Mouse (Mus musculus): ENCODE results near the gene Cyp2s1. TPM values are rescaled to one million over a fixed set of nuclear protein-coding genes. Genes with fewer than 3 reads are reported as not detected.
A peak's percentile ranks its signal among the peaks of the same experiment; 100 is the strongest.
"Not testable (repeated sequence)": the region's sequence is repeated elsewhere in the genome, so short reads cannot be mapped to it uniquely, and the experiment has no call there.

Gene Cyp2s1
- total RNA-seq, 1 experiment from 2014 or later = 2.9 TPM

GRCm38 (mm10) chr7:25811716-25812115, 5.0 kb downstream of the Cyp2s1 start:
- DNase-seq = no peak

GRCm38 (mm10) chr7:25805631-25806343, 10.9 kb downstream of the Cyp2s1 start:
- DNase-seq = peak; percentile 56

GRCm38 (mm10) chr7:25804792-25805191, 11.9 kb downstream of the Cyp2s1 start:
- DNase-seq = no peak

- DNase-seq = no peak
Observed at GRCm38 (mm10) chr7:25803460-25803859, 13.3 kb downstream of the Cyp2s1 start.

DNA sequence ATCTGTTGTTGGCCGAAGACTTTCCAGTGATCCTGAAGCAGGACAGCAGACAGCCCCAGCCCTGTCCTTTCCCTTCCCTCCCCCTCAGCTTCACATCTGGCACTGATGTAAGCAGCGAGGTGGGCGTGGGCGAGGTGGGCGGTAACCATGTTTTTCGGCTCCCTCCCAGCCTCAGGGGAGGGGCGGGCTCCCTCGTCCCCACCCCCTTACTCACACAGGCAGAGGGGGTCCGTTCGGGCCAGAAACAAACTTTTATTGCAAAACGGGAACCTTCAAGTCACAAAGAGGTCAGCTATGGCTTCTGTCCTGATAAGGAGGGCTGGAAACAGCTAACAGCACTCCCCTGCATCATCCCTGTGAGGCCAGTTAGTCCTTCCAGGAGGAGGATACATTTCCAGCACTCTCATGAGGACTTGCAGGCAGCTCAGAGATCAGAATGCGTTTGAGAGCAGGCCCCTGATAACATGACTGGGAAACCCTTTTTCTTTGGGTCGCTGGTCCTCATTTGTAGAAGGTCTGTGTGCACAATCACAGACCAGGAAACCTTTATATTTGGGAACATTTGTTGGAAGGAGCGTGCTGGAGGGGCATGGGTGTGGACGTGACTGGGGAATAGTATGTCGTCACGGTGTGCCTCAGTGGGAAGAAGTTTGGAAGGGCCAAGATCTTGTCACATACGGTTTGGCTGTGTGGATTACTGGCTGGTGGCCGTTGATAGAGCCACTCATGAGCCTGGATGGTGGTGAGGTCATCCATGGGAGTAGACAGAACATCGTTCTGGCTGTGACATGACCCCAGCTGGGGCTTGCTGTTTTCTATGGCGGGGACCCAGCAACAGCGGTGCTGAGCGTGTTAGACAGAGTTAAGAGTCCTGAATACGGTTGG, 14.2 kb downstream of the Cyp2s1 start:
- DNase-seq = peak; percentile 35

DNA sequence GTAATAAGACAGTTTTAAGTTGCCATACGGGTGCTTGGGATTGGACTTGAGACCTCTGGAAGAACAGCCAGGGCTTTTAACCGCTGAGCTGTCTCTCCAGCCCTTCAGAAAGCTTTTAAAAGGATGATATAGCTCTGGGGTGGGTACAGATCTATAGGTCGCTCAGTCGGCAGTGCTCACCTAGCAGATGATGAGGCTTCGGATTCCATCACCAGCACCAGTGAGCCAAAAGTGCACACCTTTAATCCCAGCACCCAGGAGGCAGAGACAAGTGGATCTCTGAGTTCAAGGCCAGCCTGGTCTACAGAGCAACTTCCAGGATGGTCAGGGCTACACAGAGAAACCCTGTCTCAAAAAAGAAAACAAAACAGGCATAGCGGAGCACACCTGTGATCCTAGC, 15.7 kb downstream of the Cyp2s1 start:
- DNase-seq = no peak

DNA sequence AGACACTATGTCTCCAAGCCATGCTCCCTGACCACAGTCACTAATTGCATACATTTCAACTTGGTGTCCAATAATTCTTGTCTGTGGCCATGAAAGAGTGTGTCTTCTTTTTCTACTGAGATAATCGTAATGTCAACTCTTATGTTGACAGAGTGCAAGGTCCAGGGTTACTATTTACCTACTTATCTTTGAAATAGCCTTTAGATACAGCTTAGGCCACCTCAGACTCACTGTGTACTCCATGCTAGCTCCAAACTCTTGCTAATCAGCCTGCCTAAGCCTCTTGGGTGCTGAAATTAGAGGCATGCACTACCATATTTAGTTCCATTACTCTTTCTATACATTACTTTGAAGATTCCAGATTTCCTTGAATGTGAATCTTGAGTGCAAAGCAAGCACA, 17.3 kb downstream of the Cyp2s1 start:
- DNase-seq = no peak

GRCm38 (mm10) chr7:25798540-25798939, 18.2 kb downstream of the Cyp2s1 start:
- DNase-seq = no peak

DNA sequence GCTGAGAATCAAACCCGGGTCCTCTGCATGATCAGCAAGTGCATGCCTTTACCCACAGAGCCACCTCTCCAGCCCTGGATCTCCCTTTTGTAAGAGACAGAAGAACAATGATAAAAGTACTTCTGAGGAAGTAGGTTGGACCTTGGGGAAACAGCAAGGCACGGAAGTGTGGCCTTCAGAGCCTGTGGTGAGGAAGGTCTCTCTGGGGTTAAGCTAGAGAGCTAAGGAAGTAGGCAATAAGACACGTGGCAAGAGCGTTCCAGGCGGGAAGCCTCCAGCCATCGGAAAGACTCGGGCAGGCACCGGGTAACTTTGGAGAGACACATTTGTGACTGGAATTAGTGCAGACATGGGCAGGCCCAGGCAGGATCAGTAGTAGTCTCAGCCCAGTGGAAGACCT, 21.9 kb downstream of the Cyp2s1 start:
- no peak for DNase-seq

DNA sequence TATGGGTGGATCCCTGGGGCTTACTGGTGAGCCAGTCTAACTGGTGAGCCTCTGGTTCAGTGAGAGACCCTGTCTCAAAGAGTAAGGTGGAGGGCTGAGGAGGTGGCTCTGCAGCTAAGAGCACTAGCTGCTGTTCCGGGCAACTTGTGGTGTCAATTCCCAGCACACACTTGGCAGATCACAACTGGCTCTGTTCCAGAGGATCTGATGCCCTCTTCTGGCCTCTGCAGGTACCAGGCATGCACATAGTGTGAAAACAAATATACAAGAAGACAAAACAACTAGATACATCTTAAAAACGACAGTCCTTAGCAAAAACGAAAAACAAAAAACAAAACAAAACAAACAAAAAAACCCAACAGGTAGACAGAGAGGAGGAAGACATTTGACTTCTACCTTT, 23.0 kb downstream of the Cyp2s1 start:
- DNase-seq = peak; percentile 34

DNA sequence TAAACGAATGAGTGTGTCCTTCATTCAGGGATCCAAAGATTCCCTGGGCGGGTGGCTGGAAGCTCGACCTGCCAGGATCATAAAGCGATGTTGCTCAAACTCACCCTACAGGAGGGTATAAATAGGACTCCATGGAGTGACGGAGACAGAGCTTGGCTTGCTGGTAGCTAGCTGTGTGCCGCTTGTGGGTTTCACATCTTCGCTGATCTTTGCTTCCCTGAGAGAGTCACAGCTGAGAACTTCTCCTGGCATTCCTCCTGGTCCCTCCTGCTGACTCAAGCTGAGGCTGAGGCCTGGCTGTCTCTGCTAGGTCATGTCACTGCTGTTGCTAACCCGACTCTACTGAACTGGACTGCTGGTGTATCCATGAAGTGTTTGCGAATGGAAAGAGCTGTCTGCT, 23.7 kb downstream of the Cyp2s1 start:
- not testable (repeated sequence) for DNase-seq

- no peak for DNase-seq
Observed at GRCm38 (mm10) chr7:25790615-25791014, 26.1 kb downstream of the Cyp2s1 start.

DNA sequence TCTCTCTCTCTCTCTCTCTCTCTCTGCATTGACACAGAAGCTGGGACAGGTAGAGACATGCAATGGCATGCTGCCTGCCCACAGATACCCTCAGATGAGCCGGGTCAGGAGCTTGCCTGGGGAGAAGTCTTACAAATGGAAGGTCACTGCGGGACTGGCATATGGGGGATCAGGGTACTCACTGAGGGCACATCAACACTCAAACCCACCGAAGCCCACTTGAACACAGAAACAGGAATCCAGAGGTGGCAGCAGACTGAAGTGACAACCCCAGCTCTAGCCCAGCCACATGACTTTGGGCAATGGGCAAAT, 27.6 kb downstream of the Cyp2s1 start:
- DNase-seq = no peak

GRCm38 (mm10) chr7:25788220-25789128, 28.2 kb downstream of the Cyp2s1 start, which contains the start of gene Axl:
Axl (minus strand) TSS chr7:25788705.
- DNase-seq = peak; percentile 47

- peak; percentile 13 for DNase-seq
Observed at GRCm38 (mm10) chr7:25787456-25788219, 29.1 kb downstream of the Cyp2s1 start.

DNA sequence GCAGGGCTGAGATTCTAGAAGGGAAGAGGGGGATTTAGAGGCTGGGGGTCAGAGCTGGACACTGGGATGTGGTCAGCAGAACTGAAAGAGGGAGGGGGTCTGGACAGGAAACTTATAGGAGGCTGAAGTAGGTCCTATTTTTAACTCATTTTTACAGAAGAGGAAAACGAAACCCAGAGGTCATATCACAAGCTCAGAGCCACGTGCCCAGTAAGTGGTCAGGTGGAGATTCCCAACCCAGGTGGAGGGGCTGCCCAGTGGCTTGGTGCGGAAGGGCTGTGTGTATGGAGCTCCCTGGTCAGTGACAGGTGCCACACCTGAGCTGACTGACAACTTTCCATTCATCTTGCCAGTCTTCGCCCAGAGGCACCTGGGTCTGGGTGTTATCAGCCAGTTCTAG, 29.7 kb downstream of the Cyp2s1 start:
- no peak for DNase-seq

- no peak for DNase-seq
Observed at GRCm38 (mm10) chr7:25785752-25786151, 31.0 kb downstream of the Cyp2s1 start.

DNA sequence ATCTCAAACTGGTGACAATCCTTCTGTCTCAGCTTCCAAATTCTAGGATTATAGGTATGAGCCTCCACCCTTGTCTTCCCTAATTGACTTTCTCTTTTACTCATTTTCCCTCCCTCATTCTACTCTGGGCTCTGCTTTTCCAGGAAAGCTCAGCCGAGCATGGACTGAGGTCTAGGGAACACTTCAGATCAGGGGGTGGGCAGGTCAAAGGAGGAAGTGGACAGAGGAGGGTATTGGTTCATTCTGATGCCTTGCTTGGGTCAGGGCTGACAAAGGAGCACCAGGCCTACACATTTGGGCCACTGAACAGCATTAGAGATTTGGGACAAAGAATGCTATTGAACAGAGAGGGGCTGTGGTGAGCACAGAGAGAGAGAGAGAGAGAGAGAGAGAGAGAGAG, 31.9 kb downstream of the Cyp2s1 start:
- DNase-seq = no peak

- DNase-seq = no peak
Observed at GRCm38 (mm10) chr7:25783746-25784145, 33.0 kb downstream of the Cyp2s1 start.

GRCm38 (mm10) chr7:25782744-25783143, 34.0 kb downstream of the Cyp2s1 start:
- DNase-seq = no peak

- DNase-seq = no peak
Observed at GRCm38 (mm10) chr7:25781937-25782610, 34.6 kb downstream of the Cyp2s1 start.
